23 mouse cellular contexts compared by ENCODE assay signal in genomic region chr3:138536031-138536430, GRCm38 (mm10). TPM values are rescaled to one million over a fixed set of nuclear protein-coding genes. Genes with fewer than 3 reads are reported as not detected.
DNase-seq lines count a peak whose midpoint lies in the region; ATAC-seq lines count a peak whose summit lies in the region.
"Had no signal": no experiment of that assay in that cellular context is flagged by ENCODE, and none has a peak within 500 bp of the region (broad histone marks: within the 10 kb centered on the region; RNA-seq: fewer than 3 reads in every experiment).

No protein-coding gene starts in this region.

- 0 out of 2 replicates have a peak, but pooled peaks cover 4% of the 10 kb centered on the region for H3K36me3 ChIP-seq in kidney, embryonic 16.5 days (ENCODE audit: insufficient read depth, low read length)
- peaks cover 6% of the 10 kb centered on the region; the same call in 1 of the 2 replicates for H3K36me3 ChIP-seq in kidney, embryonic 15.5 days

- H3K4me3 ChIP-seq in kidney, embryonic 16.5 days (ENCODE audit: low read length), result no peak overlapping the region
- no peak overlapping the region for H3K4me3 ChIP-seq in kidney, embryonic 15.5 days (replicated peaks)
- H3K4me3 ChIP-seq: embryonic facial prominence, embryonic 12.5 days; embryonic facial prominence, embryonic 15.5 days; hindbrain, embryonic 12.5 days had no signal

- no peak overlapping the region for H3K27ac ChIP-seq in kidney, embryonic 16.5 days (ENCODE audit: low read length)
- H3K27ac ChIP-seq in kidney, embryonic 15.5 days, result no peak overlapping the region
- H3K27ac ChIP-seq: embryonic facial prominence, embryonic 12.5 days; embryonic facial prominence, embryonic 15.5 days; hindbrain, embryonic 12.5 days had no signal

- no peaks in the 10 kb centered on the region for H3K9me3 ChIP-seq in kidney, embryonic 16.5 days (ENCODE audit: low read length)
- H3K9me3 ChIP-seq in kidney, embryonic 15.5 days (replicated peaks), result no peaks in the 10 kb centered on the region
- H3K9me3 ChIP-seq: embryonic facial prominence, embryonic 12.5 days; embryonic facial prominence, embryonic 15.5 days; hindbrain, embryonic 12.5 days had no signal

- 89% methylated on average over 2 of the region's 2 CpGs for WGBS in kidney, embryonic 16.5 days
- 90% methylated on average over 2 of the region's 2 CpGs for WGBS in kidney, embryonic 15.5 days

- H3K4me1 ChIP-seq in kidney, embryonic 16.5 days (ENCODE audit: insufficient read depth, low read length), result peaks cover 16% of the 10 kb centered on the region
- peaks cover 12% of the 10 kb centered on the region for H3K4me1 ChIP-seq in kidney, embryonic 15.5 days

- no peak for ATAC-seq in kidney, embryonic 16.5 days (ENCODE audit: low FRiP score, low TSS enrichment)
- no peak for ATAC-seq in kidney, embryonic 15.5 days (replicated peaks; ENCODE audit: low FRiP score)
- no peak for ATAC-seq in frontal cortex, adult (ENCODE audit: low TSS enrichment)
- ATAC-seq: CD4-positive, CD25-positive, alpha-beta regulatory T cell, adult 4 months; forebrain, embryonic 14.5 days; forebrain, postnatal 0 days had no signal

- H3K4me2 ChIP-seq in kidney, embryonic 16.5 days (replicated peaks; ENCODE audit: low read depth, low read length), result no peak overlapping the region
- H3K4me2 ChIP-seq in kidney, embryonic 15.5 days, result no peak overlapping the region
- H3K4me2 ChIP-seq: embryonic facial prominence, embryonic 12.5 days; embryonic facial prominence, embryonic 15.5 days; heart, embryonic 11.5 days; hindbrain, embryonic 12.5 days had no signal

- H3K9ac ChIP-seq in kidney, embryonic 16.5 days (replicated peaks; ENCODE audit: low read length), result no peak overlapping the region
- no peak overlapping the region for H3K9ac ChIP-seq in kidney, embryonic 15.5 days
- H3K9ac ChIP-seq: embryonic facial prominence, embryonic 12.5 days; embryonic facial prominence, embryonic 15.5 days; forebrain, postnatal 0 days; hindbrain, embryonic 12.5 days had no signal

- DNase-seq in kidney, adult 11 months, result peak; percentile 69
- peak; percentile 55 to 58 for DNase-seq in kidney, adult 8-10 months
- DNase-seq in kidney, postnatal 14 days, result peak; percentile 41
- DNase-seq in kidney, postnatal 25 days, result peak; percentile 49 to 72
- DNase-seq in ovary, adult 18-20 months (ENCODE audit: low spot score), result no peak
- DNase-seq: adrenal gland, adult 2 months; adrenal gland, postnatal 14 days; cerebellum, adult 11 months; cerebellum, adult 2 months; cerebellum, adult 9-11 months; cerebellum, postnatal 25 days; forebrain, postnatal 0 days; gastrocnemius, postnatal 14 days; heart, adult 11 months had no signal

- H3K27me3 ChIP-seq in kidney, embryonic 16.5 days (ENCODE audit: insufficient read depth, low read length), result no peaks in the 10 kb centered on the region
- no peaks in the 10 kb centered on the region for H3K27me3 ChIP-seq in kidney, embryonic 15.5 days
- H3K27me3 ChIP-seq: embryonic facial prominence, embryonic 12.5 days; embryonic facial prominence, embryonic 15.5 days; hindbrain, embryonic 12.5 days had no signal

RNA-seq across cellular contexts. Expression of gene Eif4e, which starts 10.1 kb away (rescaled TPM):
- 381 and 401 TPM in 2 replicates for polyA plus RNA-seq in kidney, embryonic 16.5 days (2015; fragmentation: Nextera tagmentation; extraction: Ambion mirVana)
- polyA plus RNA-seq in kidney, embryonic 15.5 days (2015; fragmentation: Nextera tagmentation; extraction: Ambion mirVana), result 356 and 375 TPM in 2 replicates

RNA-seq across cellular contexts. Expression of gene Metap1, which starts 46.7 kb away (rescaled TPM):
- polyA plus RNA-seq in kidney, embryonic 16.5 days (2015; fragmentation: Nextera tagmentation; extraction: Ambion mirVana), result 50.7 and 52.1 TPM in 2 replicates
- 46.1 and 47.3 TPM in 2 replicates for polyA plus RNA-seq in kidney, embryonic 15.5 days (2015; fragmentation: Nextera tagmentation; extraction: Ambion mirVana)
